Comparison of ENCODE assay signal across 12 mouse cellular contexts in genomic region chr5:114213183-114213582, GRCm38 (mm10).
DNase-seq lines count a peak whose midpoint lies in the region; ATAC-seq and TF ChIP-seq lines count a peak whose summit lies in the region.
"Had no signal": no experiment of that assay in that cellular context is flagged by ENCODE, and none has a peak within 500 bp of the region (broad histone marks: within the 10 kb centered on the region; RNA-seq: fewer than 3 reads in every experiment).

No protein-coding gene starts in this region.

- no peak overlapping the region for H3K9ac ChIP-seq in liver, postnatal 0 days (replicated peaks)
- H3K9ac ChIP-seq: heart, embryonic 15.5 days; midbrain, embryonic 13.5 days had no signal

- no peak for ATAC-seq in G1E (ENCODE audit: extremely low read depth, insufficient number of reproducible peaks, low FRiP score, poor library complexity, severe bottlenecking)
- peak; percentile 66 for ATAC-seq in liver, postnatal 0 days
- ATAC-seq in inflammation-experienced regulatory T-cells, adult 6 months, result no peak
- ATAC-seq: midbrain, embryonic 13.5 days had no signal

- H3K9me3 ChIP-seq in G1E (replicated peaks), result no peaks in the 10 kb centered on the region
- H3K9me3 ChIP-seq in liver, postnatal 0 days (ENCODE audit: low read length), result no peaks in the 10 kb centered on the region
- H3K9me3 ChIP-seq: heart, embryonic 15.5 days; midbrain, embryonic 13.5 days had no signal

- peak; percentile 17 for DNase-seq in G1E (ENCODE audit: low spot score)
- peak; percentile 64 for DNase-seq in c-Kit-positive CD71-positive TER-119-negative erythroid progenitor cells, embryonic 14.5 days (ENCODE audit: low read depth)
- DNase-seq in liver, postnatal 0 days, result peak; percentile 69
- DNase-seq in thymus, adult 2 months, result peak; percentile 55
- DNase-seq in gastrocnemius, postnatal 14 days, result no peak
- DNase-seq in testis, postnatal 10 days (ENCODE audit: low spot score), result no peak
- DNase-seq in urinary bladder, postnatal 10 days (ENCODE audit: low spot score), result no peak
- DNase-seq: cerebellum, adult 9-10 months; kidney, adult 18-20 months had no signal

- H3K4me2 ChIP-seq in liver, postnatal 0 days (ENCODE audit: low read depth, low read length), result no peak overlapping the region
- H3K4me2 ChIP-seq: heart, embryonic 15.5 days; midbrain, embryonic 13.5 days had no signal

- H3K4me1 ChIP-seq in G1E (ENCODE audit: insufficient read depth, low read depth, low read length), result peaks cover 11% of the 10 kb centered on the region
- no peaks in the 10 kb centered on the region for H3K4me1 ChIP-seq in liver, postnatal 0 days (ENCODE audit: insufficient read depth)
- H3K4me1 ChIP-seq in thymus, adult 2 months (replicated peaks; ENCODE audit: control insufficient read depth, insufficient read depth, low read length), result peaks cover 9% of the 10 kb centered on the region
- H3K4me1 ChIP-seq: heart, embryonic 15.5 days; midbrain, embryonic 13.5 days had no signal

- H3K4me3 ChIP-seq in G1E (ENCODE audit: low read depth, low read length), result peak overlapping the region; percentile 30; the same call in 1 of the 2 replicates
- H3K4me3 ChIP-seq in liver, postnatal 0 days (ENCODE audit: low read depth, low read length), result no peak overlapping the region
- peak overlapping the region; percentile 18 for H3K4me3 ChIP-seq in thymus, adult 2 months (ENCODE audit: control insufficient read depth, insufficient read depth, low read length)
- H3K4me3 ChIP-seq: heart, embryonic 15.5 days; midbrain, embryonic 13.5 days had no signal

- H3K27me3 ChIP-seq in G1E (ENCODE audit: insufficient read depth, low read length), result peaks cover 5% of the 10 kb centered on the region; the same call in 1 of the 2 replicates
- no peaks in the 10 kb centered on the region for H3K27me3 ChIP-seq in liver, postnatal 0 days (ENCODE audit: insufficient read depth, low read length)
- H3K27me3 ChIP-seq in thymus, adult 2 months (ENCODE audit: control insufficient read depth, insufficient read depth, low read length), result no peaks in the 10 kb centered on the region
- H3K27me3 ChIP-seq: heart, embryonic 15.5 days had no signal

- TF ChIP-seq POLR2A in thymus, adult 2 months (IDR thresholded peaks at IDR 0.05; ENCODE audit: control insufficient read depth, extremely low read depth, insufficient read depth, low read length, poor library complexity), result no peak

- no peak overlapping the region for H3K27ac ChIP-seq in liver, postnatal 0 days (ENCODE audit: low read depth)
- no peak overlapping the region for H3K27ac ChIP-seq in thymus, adult 2 months (ENCODE audit: control insufficient read depth, insufficient read depth, low read length)
- H3K27ac ChIP-seq: heart, embryonic 15.5 days; midbrain, embryonic 13.5 days had no signal

- TF ChIP-seq CTCF in G1E (IDR thresholded peaks at IDR 0.05; ENCODE audit: low read depth, low read length), result no peak
- no peak for TF ChIP-seq CTCF in liver, postnatal 0 days (IDR thresholded peaks at IDR 0.05; ENCODE audit: low read depth)
- no peak for TF ChIP-seq CTCF in thymus, adult 2 months (IDR thresholded peaks at IDR 0.05; ENCODE audit: borderline replicate concordance, control insufficient read depth, extremely low read depth, insufficient read depth, low read length, poor library complexity)

- intact Hi-C loops in gastrocnemius, postnatal 14 days (cut with DNase I; ENCODE audit: low total_unique reads), result no loop called here

- WGBS in liver, postnatal 0 days (ENCODE audit: insufficient replicate concordance), result 35% methylated on average over 10 of the region's 10 CpGs
- WGBS in thymus, adult 2 months, result 23% methylated on average over 10 of the region's 10 CpGs

- TF ChIP-seq EP300 in liver, postnatal 0 days (IDR thresholded peaks at IDR 0.05; ENCODE audit: low read depth), result no peak

- no peaks in the 10 kb centered on the region for H3K36me3 ChIP-seq in G1E (replicated peaks)
- peaks cover 4% of the 10 kb centered on the region; the same call in 1 of the 2 replicates for H3K36me3 ChIP-seq in liver, postnatal 0 days (replicated peaks; ENCODE audit: insufficient read depth, low read length)
- H3K36me3 ChIP-seq in thymus, adult 2 months (ENCODE audit: control insufficient read depth, insufficient read depth, low read length), result no peaks in the 10 kb centered on the region
- H3K36me3 ChIP-seq: midbrain, embryonic 13.5 days had no signal

Comparison
In these comparisons a context has a peak if more than half of its experiments do, and no peak if none do; other contexts are left out.
1. DNase-seq: peak in G1E (single experiment), c-Kit-positive CD71-positive TER-119-negative erythroid progenitor cells, embryonic 14.5 days (single experiment), liver, postnatal 0 days (single experiment) and thymus, adult 2 months (single experiment); none in gastrocnemius, postnatal 14 days (single experiment), testis, postnatal 10 days (single experiment) and urinary bladder, postnatal 10 days (single experiment).